Mouse (Mus musculus) bone marrow, adult 2 months (tissue): Measurements from ENCODE around the gene Ep400. TPM values are rescaled to one million over a fixed set of nuclear protein-coding genes. Genes with fewer than 3 reads are reported as not detected.
A peak's percentile ranks its signal among the peaks of the same experiment; 100 is the strongest.

Source experiments
- H3K27ac ChIP-seq: fragments of 200-500 bp; 2 replicates; pipeline ENCODE4 v1.5.1; 2012; ENCODE audit warnings: low read depth, mild to moderate bottlenecking, control low read depth, inconsistent platforms, low read length; ENCODE audit not compliant: control insufficient read depth, poor library complexity, insufficient read depth
- H3K4me1 ChIP-seq: fragments of 200-500 bp; 2 replicates; pipeline ENCODE4 v1.6.1; 2011; ENCODE audit warnings: low read length; ENCODE audit not compliant: control insufficient read depth, insufficient read depth
- H3K4me3 ChIP-seq: fragments of 200-500 bp; replicated peaks from 2 replicates; pipeline ENCODE3; 2011; ENCODE audit warnings: mild to moderate bottlenecking, low read depth, low read length, control low read depth; ENCODE audit not compliant: control insufficient read depth
- CTCF ChIP-seq: fragments of 200-500 bp; IDR thresholded peaks from 2 replicates; pipeline ENCODE4 v1.5.1; 2011; ENCODE audit warnings: low read length, control low read depth; ENCODE audit not compliant: control insufficient read depth, insufficient read depth
- POLR2A ChIP-seq: fragments of 200-500 bp; IDR thresholded peaks from 2 replicates; pipeline ENCODE4 v1.6.1; 2011; ENCODE audit warnings: low read depth, mild to moderate bottlenecking, control low read depth, low read length, borderline replicate concordance; ENCODE audit not compliant: control insufficient read depth
- WGBS: fragments of 180-500 bp; shearing (Covaris S2); methylation state at CpG from one replicate; pipeline ENCODE4 v1.1.7; 2018; 5-methylcytosine and 5-hydroxymethylcytosine counted together
- polyA plus RNA-seq: library from polyadenylated mRNA; stranded (reverse); fragments of >200 nt; gene quantifications from 2 replicates; pipeline ENCODE4 v1.2.4, GENCODE M21; 2011; ENCODE audit warnings: low replicate concordance; ENCODE audit not compliant: missing spikeins, insufficient read depth, insufficient read length

Ep400 gene
- polyA plus RNA-seq, 1 experiment = 45.0 TPM

DNA sequence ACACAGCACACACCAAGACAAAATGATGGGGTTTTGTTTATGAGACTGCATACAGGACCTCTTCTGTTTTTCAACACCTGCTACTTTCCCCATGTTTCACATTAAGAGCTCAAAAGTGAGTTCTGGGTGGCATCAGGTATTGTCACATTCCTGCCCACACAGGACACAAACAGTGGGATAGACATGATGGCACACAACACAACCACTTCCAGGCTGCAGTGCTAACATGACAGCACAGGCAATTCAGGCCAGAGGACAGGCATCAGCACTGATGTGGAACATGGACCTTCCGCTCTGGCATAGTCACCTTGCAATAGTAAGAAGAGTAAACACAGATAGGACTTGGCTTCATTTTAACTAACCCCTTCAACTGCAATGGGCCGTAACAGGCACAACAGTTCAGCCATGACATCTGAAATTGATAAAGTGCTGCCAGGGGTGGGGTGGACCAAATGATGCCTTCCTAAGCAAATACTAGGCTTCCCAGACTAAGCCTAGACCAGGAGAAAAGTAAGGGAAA, 105.7 kb downstream of the Ep400 start:
- WGBS = 94% methylated on average over 2 of the region's 2 CpGs
- no peak for TF ChIP-seq POLR2A
- TF ChIP-seq CTCF = no peak
- H3K4me3 ChIP-seq = no peak overlapping the region
- no peaks in the 10 kb centered on the region for H3K4me1 ChIP-seq
- no peak overlapping the region for H3K27ac ChIP-seq

GRCm38 (mm10) chr5:110664041-110664440, 106.5 kb downstream of the Ep400 start:
- TF ChIP-seq POLR2A (no peak), CTCF (no peak)
- Histone ChIP-seq H3K4me1 (no peaks in the 10 kb centered on the region), H3K27ac (no peak overlapping the region), H3K4me3 (no peak overlapping the region)
- 87% methylated on average over 2 of the region's 2 CpGs for WGBS

- Histone ChIP-seq H3K4me1 (no peaks in the 10 kb centered on the region), H3K27ac (no peak overlapping the region), H3K4me3 (no peak overlapping the region)
- no peak for TF ChIP-seq POLR2A
- TF ChIP-seq CTCF = no peak
Observed at GRCm38 (mm10) chr5:110659682-110660081, 110.8 kb downstream of the Ep400 start.

DNA sequence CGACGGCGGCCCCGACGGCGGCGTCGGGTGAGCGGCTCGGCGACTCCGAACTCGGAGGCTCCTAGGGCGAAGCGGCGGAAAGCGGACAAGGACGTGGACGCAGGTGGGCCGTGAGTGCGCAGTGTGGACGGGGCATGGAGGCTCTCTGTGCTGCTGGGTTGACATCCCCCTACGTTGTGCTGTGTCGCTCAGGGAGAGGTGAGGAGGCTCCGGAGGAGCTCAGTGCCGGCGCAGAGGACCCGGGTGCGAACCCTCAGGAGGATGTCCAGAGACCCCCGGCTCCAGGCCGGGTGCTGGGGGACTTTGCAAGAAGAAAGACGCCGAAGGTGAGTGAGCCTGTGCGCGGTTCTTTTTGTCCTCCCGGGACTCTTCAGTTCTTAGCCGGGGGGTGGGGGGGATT, 116.8 kb downstream of the Ep400 start:
- H3K4me1 ChIP-seq = peaks cover 4% of the 10 kb centered on the region; the same call in 1 of the 2 replicates
- under 1% methylated on average over 37 of the region's 37 CpGs for WGBS
- peak overlapping the region; percentile 90 for H3K4me3 ChIP-seq
- peak overlapping the region; percentile 33; the same call in 1 of the 2 replicates for H3K27ac ChIP-seq
- no peak for TF ChIP-seq CTCF
- no peak for TF ChIP-seq POLR2A

GRCm38 (mm10) chr5:110652719-110653648, 117.5 kb downstream of the Ep400 start, which contains the start of the genes Noc4l and Ddx51:
Gene Noc4l, minus strand, starts transcription at chr5:110653417.
Gene Ddx51, plus strand, starts transcription at chr5:110653451.
- Histone ChIP-seq H3K4me3 (peak within 1 kb of the TSS; percentile 90), H3K27ac (peak within 1 kb of the TSS; percentile 33; the same call in 1 of the 2 replicates), H3K4me1 (peaks cover 4% of the 10 kb centered on the region; the same call in 1 of the 2 replicates)
- WGBS = under 1% methylated on average over 91 of the region's 91 CpGs
- TF ChIP-seq POLR2A = peak; percentile 64; the same call in 1 of the 2 replicates
- TF ChIP-seq CTCF = no peak

DNA sequence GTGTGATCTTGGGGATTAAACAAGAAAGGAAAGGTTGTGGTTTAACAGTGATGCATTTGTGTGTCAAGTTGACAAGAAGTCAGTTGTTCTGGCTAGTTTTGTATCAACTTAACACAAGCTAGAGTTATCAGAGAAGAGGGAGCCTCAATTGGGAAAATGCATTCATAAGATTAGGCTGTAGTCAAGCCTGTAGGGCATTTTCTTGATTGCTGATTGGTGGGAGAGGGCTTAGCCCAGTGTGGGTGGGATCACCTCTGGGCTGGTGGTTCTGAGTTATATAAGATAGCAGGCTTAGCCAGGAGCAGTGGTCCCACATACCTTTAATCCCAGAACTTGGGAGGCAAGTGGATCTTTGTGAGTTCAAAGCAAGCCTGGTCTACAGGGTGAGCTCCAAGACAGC, 124.1 kb downstream of the Ep400 start:
- no peaks in the 10 kb centered on the region for H3K4me1 ChIP-seq
- no peak overlapping the region for H3K4me3 ChIP-seq
- no peak overlapping the region for H3K27ac ChIP-seq
- TF ChIP-seq POLR2A (no peak), CTCF (no peak)

- 15% methylated on average over 12 of the region's 12 CpGs for WGBS
- Histone ChIP-seq H3K4me3 (no peak overlapping the region), H3K4me1 (no peaks in the 10 kb centered on the region)
Observed at GRCm38 (mm10) chr5:110639459-110639858, 131.1 kb downstream of the Ep400 start.

GRCm38 (mm10) chr5:110638306-110639074, 132.0 kb downstream of the Ep400 start:
- no peak for TF ChIP-seq POLR2A
- TF ChIP-seq CTCF = no peak
- Histone ChIP-seq H3K4me1 (no peaks in the 10 kb centered on the region), H3K27ac (no peak overlapping the region), H3K4me3 (no peak overlapping the region)
- WGBS = 75% methylated on average over 7 of the region's 7 CpGs

More at GRCm38 (mm10) chr5:110639459-110639858, 131.1 kb downstream of the Ep400 start:
- no peak overlapping the region for H3K27ac ChIP-seq
- TF ChIP-seq CTCF = peak; percentile 62
- TF ChIP-seq POLR2A = no peak
